Mouse (Mus musculus) MEL (cell line): ENCODE measurements around the gene Phf21a.

Experiments used
- CTCF ChIP-seq, 3 experiments: IDR thresholded peaks in 2 of 3; conservative IDR thresholded peaks in 1 of 3; 2 replicates each; pipeline ENCODE4 v1.5.1; 2011 to 2012; ENCODE audit warnings: low read length in 3 of 3, low read depth in 2 of 3, mild to moderate bottlenecking in 2 of 3, improper control_type of control experiment in 1 of 3, inconsistent platforms in 1 of 3, mixed read lengths in 1 of 3, moderate library complexity in 1 of 3; ENCODE audit not compliant: control insufficient read depth in 1 of 3, insufficient read depth in 1 of 3, poor library complexity in 1 of 3, severe bottlenecking in 1 of 3
- ETS1 ChIP-seq: IDR thresholded peaks from 2 replicates; pipeline ENCODE4 v1.6.1; 2012; ENCODE audit warnings: low read depth, mild to moderate bottlenecking, inconsistent platforms, low read length, improper control_type of control experiment, moderate library complexity
- MAFK ChIP-seq: IDR thresholded peaks from 2 replicates; pipeline ENCODE4 v1.6.1; 2011; ENCODE audit warnings: low read depth, mild to moderate bottlenecking, low read length, improper control_type of control experiment, borderline replicate concordance
- MAX ChIP-seq: IDR thresholded peaks from 2 replicates; pipeline ENCODE4 v1.6.1; 2011; ENCODE audit warnings: low read length, improper control_type of control experiment
- MXI1 ChIP-seq: IDR thresholded peaks from 2 replicates; pipeline ENCODE4 v1.6.1; 2011; ENCODE audit warnings: mild to moderate bottlenecking, low read depth, low read length, improper control_type of control experiment
- NELFE ChIP-seq: IDR thresholded peaks from 2 replicates; pipeline ENCODE4 v1.6.1; 2011; ENCODE audit warnings: low read depth, low read length, improper control_type of control experiment
- RCOR1 ChIP-seq: IDR thresholded peaks from 2 replicates; pipeline ENCODE4 v1.6.1; 2012; ENCODE audit warnings: low read depth, mild to moderate bottlenecking, inconsistent platforms, low read length, improper control_type of control experiment

DNA sequence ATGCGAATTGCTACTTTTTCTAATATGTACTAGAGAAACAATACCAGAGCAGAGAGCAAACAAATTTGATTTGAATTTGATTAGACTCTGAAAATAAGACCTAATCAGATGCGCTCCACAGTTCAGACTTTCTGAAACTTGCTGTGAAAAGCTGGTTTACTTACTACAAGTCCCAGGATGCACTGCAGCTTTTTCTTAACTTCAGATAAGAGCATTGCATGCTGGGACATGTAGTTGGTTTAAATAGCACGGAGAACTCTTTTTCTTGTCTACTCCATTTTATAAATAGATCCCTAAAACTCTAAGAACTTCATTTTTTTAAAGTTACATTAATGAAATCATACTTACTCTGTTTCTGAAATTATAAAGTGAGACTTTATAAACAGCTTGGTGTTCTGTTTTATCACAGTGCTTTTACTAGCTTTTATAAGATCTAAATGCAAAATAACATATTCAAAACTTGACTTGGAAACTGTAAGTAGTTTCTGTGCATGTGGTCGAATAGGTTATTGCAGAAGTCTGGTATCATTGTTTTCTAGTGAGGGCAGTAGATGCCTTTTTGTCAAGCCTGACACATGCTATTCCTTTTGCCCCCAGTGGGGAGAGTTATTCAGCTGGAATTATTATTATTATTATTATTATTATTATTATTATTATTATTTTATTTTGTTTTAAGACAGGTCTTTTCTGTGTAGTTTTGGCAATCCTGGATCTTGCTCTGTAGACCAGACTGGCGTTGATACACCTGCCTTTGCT is 99.1 kb downstream of the Phf21a start:
- TF ChIP-seq MAFK (no peak), CTCF (IDR thresholded peaks at IDR 0.05 in 2 of 3, conservative IDR thresholded peaks at IDR 0.05 in 1 of 3; ENCODE audit: control insufficient read depth in 1 of 3, insufficient read depth in 1 of 3, low read depth in 2 of 3, low read length in 3 of 3, poor library complexity in 1 of 3, severe bottlenecking in 1 of 3) (no peak), ETS1 (no peak), NELFE (peak; percentile 27; the same call in 1 of the 2 replicates), RCOR1 (no peak), MXI1 (peak; percentile 71; the same call in 1 of the 2 replicates), MAX (peak; percentile 26; the same call in 1 of the 2 replicates)
